Mouse (Mus musculus): ENCODE measurements around the gene Mmp25.

Mmp25 gene

DNA sequence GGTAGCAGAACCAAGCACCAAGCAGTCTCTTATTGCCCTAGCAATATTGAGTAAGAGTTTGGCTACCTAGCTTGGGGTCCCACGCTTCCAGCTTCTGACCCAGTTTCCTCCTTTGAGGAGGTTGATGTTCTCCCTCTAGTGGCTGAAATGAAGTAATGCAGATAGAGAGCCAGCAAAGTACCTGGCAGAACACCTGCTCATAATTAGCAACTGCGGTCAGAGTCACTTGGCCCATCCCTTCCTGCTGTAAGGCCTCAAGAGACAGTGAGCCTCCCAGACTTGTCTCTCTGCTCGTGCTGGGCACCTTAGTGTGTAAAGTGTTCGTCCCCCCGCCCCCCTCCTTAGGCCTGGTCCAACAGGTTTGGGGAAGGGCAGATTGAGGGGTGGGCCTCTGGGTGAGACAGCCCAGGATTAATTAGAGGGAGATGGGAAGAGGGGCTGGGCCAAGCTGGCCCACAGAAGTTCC is 19.5 kb upstream of the Mmp25 start:
- DNase-seq (ENCODE audit: low spot score in 2 of 2) = no peak

DNA sequence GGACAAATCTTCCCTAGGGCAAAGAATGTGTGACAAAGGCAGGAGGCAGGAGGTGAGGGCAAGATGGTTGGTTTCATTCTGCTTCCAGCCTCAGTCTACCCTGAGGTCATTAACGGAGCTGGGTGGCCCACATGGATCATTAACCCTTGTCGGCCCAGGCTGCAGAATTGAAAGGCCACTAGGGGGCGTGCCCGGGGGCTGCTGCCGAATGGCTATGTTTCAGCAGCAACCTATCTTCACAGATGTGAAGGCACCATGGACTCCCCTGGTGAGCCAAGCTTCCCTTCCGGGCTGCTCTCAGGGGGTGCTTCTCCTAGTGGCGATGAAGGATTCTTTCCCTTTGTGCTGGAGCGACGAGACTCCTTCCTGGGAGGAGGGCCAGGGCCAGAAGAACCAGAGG is 16.4 kb upstream of the Mmp25 start:
- no peak for DNase-seq (ENCODE audit: low spot score in 2 of 2)

DNA sequence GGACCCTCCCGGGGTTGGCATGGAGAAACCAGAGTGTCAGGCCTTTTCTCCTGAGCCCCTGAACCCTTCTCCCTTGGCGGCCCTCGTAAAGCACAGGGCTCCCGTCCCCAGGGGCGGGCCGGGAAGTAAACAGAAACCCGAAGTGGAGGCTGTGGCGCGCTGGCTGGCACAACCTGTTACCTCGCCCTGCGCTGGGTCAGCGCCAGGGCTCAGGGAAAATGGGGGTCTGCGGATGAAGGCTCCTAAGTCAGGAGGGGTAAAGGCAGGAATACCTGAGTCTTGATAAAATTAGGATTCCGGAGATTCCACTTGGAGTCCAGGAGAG is 15.8 kb upstream of the Mmp25 start:
- no peak for DNase-seq (ENCODE audit: low spot score in 2 of 2)

DNA sequence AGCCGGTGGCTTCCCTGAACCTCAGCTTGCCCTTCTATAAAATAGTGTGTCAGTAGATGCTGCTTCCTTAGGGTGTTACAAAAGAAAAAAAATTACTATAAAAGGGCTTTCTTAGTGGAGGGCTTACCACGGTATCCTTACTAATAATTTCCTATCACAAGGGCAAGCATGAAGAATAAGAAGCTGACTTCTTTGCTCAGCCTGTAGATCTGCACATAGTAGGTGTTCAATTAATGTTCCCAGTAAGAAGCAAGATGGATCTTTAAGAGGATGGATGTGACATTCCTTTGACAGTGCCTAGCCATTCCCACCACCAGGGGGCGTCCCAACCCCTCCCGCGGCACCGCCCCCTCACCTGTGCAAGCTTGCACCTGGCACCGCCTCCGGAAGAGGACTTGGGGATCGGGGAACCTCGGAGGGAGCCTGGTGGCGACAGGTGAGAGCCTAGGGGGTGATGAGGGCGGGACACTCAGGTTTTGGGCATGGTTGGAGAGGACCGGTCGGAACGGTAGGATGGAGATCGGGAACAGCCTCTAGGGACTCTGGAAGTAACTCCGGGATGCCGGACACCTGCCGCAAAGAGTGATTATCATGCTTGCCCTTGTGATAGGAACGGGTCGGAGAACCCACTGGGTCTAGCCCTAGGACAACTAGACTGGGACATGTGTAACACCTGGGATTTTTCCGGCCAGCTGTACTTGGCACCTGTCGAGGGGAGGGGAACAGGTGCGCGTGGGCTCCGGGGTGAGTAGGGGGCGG is 15.2 kb upstream of the Mmp25 start, which contains the start of gene Bicdl2:
Bicdl2 (plus strand) TSS at position 390 of the 759 bp plus-strand sequence.
- DNase-seq (ENCODE audit: low spot score in 2 of 2) = peak; percentile 69 to 87

DNA sequence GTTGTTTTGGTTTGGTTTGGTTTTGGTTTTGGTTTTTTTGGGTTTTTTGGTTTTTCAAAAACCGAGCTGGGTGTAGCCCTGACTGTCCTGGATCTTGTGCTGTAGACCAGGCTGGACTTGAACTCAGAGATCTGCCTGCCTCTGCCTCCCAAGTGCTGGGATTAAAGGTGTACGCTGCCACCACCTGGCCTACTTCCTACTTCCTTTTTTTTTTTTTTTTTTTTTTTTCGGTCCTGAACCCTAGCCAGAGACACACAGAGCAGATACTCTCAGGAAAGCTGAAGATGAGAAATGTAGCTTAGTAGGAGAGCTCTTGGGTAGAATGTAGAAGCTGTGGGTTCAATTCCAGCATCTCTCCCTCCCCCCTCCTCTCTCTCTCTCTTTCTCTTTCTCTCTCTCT is 13.4 kb upstream of the Mmp25 start:
- DNase-seq (ENCODE audit: low spot score in 2 of 2) = no peak

DNA sequence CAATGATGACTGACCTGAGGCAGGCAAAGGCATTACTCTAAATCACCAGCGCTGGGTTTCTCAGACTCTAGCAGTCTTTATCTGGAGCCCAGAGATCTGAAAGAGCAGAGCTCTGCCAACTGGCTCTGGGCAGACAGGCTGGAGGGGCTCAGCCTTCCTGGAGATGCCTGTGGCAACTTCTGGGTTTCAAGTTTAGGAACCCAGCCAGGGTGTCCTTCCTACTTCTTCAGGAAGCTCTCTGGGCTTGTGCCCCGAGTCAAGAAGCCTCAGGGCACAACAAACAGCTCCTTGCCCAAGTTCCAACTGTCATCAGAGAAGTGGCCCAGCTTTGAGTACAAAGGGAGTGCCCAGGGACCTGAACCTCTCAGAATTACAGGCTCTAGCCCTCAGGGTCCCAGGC is 9.3 kb upstream of the Mmp25 start:
- DNase-seq (ENCODE audit: low spot score in 2 of 2) = no peak

DNA sequence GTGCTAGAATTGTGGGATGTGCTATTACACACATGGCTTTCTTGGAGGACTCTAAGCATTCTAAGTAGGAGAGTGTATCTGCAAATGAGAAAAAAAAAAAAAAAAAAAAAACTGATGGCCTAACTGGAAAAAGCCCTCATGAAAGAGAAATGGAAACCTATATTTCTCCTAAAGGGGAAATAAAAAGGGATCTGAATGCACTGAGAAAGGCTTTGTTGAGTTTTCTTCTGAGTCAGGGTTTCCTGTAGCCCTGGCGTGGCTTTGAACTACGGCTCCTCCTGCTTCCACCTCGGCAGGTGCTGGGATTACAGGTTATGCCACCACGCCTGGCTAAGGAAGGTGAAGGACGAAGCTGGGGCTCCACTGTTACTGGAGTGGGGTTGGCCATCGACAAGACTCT is 8.9 kb upstream of the Mmp25 start:
- DNase-seq (ENCODE audit: low spot score in 2 of 2) = no peak

DNA sequence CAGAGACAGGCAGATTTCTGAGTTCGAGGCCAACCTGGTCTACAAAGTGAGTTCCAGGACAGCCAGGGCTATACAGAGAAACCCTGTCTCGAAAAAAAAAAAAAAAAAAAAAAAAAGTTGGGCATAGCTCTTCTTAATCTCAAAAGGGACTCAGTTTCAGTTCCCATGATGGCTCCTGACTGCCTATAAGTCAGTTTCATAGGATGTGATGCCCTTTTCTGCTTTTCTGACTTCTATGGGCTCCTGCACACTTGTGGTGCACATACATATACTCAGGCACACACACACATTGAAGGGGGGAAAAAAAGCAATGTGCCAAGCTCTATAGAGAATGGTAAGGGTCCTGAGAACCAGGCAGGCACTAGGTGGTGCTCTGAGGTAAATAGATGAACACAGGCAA is 8.2 kb upstream of the Mmp25 start:
- no peak for DNase-seq (ENCODE audit: low spot score in 2 of 2)

DNA sequence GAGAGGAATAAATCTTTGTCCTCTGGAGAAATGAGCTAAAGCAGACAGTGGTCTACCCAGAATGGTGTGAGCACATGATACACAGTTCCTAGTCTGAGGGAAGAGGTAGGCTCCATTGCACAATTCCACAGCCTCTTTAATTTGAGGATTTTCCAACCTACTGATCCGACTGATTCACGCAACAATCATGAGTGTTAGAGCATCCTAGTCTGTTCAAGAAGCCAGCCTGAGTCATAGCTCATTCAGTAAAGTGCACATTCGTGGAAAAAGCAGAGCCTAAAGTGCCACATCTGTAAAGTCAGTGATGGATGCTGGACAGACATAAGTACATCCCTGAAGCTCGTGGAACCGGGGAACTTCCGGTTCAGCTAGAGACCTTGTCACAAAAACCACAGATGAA is 6.3 kb upstream of the Mmp25 start:
- no peak for DNase-seq (ENCODE audit: low spot score in 2 of 2)

DNA sequence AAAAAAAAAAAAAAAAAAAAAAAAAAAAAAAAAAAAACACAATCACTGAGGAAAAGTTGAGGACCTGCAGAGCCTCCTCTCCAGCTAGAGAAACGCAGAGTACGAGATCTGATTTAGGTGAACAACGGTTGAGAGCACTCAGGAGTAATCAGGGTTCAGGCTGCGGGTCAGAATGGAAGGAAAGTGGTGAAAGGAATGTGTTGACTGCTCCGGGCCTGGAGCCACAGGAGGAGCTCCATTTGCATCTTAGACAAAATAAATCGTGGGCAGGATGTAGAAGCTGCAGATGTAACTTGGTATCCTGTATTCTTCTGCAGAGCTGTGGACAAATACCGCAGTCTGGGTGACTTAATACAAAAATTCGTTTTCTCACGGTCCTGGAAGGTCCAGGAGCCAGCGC is 817 bp upstream of the Mmp25 start:
- DNase-seq (ENCODE audit: low spot score in 2 of 2) = no peak

DNA sequence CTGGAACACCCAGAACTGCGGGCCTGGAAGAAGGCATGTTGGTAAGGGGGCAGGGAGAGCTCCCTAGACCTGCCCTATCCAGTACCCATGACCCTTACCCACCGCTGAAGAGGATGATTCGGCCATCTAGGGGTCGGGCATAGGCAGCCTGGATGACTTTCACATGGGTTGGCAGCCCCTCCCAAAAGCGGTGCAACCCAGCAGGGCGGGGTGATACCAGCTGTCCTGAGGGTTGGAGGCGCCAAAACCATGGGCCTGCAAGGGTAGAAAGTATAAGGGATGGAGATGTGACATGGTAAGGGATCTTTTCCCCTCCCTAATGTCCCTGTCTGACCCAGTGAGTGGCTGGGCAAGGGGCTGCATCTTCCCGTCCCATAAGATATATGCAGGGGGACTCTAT is 13.8 kb downstream of the Mmp25 start:
- DNase-seq (ENCODE audit: low spot score in 2 of 2) = no peak

DNA sequence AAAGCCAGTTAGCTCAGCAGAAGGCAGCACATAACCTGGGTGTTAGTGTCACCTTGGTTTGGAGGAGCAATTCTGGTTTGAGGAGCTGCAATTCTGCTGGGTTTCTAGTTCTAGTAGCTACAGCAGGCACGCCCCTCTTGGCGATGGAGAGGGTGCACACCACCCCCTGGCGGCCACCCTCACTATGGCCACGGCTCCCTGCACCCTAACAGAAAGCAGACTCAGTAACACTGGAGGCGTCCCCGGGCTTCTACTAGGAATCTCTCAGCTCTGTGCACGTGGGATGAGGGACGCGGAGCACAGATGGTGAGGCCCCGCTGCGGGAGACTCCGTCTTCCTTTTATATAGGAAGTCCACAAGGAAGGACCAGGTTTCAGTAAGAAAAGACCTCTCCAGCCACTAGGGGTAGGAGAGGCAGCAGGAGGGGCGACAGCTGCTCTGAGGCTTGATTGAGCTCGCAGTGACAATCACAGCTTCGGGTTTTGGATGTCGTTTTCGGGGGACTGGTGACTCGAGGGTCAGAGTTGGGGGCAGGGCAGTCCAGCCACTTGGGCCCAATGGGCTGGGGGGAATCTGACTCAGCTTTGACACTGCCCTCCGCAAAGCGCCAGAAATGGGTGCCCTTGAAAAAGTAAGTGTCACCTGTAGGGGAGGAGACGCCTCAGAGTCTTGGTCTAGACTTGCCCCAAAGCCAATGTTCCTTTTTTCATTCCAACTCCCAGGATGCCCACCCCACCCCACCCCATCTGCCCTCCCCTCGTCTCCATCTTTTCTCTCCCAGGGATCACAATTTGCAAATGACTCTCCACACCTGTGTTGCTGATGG is 14.7 kb downstream of the Mmp25 start:
- DNase-seq (ENCODE audit: low spot score in 2 of 2) = peak; percentile 58 to 74

DNA sequence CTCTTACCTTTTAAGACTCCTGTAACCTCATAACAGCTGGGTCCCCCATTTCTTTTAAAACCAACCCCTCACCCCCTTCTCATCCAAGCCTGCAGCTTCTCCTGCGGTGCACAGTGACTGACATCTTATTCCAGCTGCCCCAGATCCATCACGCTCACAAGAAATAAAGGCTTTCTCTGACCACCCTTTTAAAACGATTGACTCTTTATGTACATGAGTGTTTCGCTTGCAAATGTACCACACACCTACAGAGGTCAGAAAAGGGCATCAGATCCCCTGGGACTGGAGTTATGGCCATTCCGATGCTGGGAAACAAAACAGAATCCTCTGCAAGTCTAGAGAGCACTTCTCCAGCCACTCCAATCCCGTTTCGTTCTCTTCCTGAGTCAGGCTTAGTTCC is 17.3 kb downstream of the Mmp25 start:
- DNase-seq (ENCODE audit: low spot score in 2 of 2) = no peak

DNA sequence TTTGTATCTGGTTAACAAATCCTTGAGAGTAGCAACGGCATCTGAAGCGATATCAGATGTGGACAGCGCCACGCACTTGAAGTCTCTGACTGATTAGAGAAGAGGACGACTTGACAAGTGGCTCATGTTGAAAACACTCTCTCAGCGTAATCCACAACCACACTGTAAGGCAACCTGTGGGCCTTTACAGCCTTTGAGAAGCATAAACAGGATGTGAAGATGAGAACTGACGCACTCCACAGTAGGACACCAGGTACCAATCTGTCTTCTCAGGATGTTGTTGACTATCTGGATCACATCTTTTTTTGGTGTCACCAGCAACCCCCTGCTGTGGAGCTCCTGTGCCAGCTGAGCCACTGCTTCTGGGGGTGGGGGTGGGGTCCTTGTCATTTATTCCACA is 24.7 kb downstream of the Mmp25 start:
- no peak for DNase-seq (ENCODE audit: low spot score in 2 of 2)

DNA sequence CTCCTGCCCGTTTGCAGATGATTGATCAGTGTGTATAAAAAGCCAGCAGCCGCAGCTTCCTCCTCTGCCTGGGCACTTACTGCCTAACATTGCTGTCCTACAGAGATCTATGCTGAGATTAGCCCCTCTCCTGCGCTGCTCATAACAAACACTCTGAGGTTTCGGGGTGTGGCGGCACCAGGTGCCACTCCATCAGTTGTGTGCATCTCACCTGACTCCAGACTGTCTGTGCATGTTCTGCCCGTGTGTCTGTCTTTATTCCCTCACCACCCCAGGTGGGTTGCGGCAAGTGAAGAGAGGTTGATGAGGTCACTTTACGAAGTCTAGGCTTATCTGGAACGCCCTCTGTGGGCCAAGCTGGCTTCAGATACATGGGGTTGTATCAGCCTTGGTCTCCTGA is 28.0 kb downstream of the Mmp25 start:
- no peak for DNase-seq (ENCODE audit: low spot score in 2 of 2)

DNA sequence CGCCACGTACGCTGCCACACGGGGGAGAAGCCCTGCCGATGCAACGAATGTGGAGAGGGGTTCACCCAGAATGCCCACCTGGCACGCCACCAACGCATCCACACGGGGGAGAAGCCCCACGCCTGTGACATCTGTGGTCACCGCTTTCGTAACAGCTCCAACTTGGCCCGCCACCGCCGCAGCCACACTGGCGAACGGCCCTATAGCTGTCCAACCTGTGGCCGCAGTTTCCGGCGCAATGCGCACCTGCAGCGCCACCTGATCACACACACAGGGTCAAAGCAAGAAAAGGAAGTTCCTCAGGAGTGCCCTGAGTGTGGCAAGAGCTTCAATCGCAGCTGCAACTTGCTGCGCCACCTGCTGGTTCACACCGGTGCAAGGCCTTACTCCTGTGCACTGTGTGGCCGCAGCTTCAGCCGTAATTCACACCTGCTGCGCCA is 34.7 kb downstream of the Mmp25 start:
- DNase-seq (ENCODE audit: low spot score in 2 of 2) = peak; percentile 33 to 50

DNA sequence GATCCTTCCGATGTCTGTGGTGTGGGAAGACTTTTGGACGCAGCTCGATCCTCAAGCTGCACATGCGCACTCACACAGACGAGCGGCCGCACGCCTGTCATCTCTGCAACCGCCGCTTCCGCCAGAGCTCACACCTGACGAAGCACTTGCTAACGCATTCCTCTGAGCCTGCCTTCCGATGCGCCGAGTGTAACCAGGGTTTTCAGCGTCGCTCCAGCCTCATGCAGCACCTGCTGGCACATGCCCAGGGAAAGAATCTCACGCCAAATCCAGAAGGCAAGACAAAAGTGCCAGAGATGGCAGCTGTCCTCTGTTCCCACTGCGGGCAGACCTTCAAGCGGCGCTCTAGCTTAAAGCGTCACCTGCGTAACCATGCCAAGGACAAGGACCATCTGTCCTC is 35.5 kb downstream of the Mmp25 start:
- DNase-seq (ENCODE audit: low spot score in 2 of 2) = no peak

DNA sequence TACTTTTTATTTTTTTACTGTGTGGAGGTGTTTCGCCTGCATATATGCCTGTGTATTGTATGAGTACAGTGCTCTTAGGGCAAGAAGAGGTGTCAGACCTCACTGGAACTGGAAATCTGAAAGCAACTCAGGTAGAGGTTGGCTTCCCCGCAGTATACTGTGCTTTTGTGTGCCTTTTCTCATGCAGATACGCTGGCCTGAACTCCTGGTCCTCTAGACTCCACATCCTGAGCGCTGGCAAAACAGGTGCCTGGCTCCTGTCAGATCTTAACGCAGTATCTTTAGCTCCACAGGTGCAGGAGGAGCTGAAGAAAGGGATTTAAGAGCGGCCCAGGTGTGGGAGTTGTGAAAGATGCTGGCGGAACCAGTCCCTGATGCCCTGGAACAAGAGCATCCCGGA is 39.9 kb downstream of the Mmp25 start:
- DNase-seq (ENCODE audit: low spot score in 2 of 2) = no peak

DNA sequence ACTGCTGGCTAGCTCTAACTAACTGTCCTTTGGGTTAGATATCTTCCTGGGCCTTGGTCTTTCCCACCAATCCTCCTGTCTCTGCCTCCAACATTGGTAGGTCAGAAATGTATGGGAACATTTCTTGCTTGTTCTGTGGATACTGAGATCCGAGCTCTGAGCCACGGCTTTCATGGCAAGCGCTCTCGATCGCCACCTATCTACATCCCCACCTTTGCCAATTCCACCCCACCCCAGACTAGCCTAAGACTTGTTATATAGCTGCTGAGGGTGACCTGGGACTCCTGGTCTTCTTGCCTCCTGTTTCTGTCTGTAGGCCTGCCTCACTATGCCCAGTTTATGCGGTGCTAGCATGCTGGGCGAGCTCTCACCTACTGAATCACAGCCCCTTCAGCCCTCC is 40.7 kb downstream of the Mmp25 start:
- no peak for DNase-seq (ENCODE audit: low spot score in 2 of 2)

DNA sequence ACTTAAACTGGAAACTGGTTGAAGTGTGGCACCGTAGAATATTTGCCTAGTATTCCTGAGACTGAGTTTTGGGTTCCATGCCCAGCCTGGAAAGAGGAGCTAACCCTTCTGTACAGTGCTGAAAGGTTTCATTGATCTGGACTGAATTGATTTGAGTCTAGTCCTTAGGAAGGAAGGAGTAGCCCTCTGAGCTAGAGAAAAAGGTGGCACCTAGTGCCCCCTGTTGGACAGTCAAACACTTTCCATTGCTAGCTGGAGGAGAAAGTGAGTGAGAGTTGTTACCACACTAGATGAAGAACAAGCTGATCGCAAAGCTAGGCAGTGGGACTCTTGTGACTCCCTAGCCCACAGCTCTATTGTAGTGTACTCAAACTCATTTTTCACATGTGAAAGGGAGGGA is 41.5 kb downstream of the Mmp25 start:
- no peak for DNase-seq (ENCODE audit: low spot score in 2 of 2)

DNA sequence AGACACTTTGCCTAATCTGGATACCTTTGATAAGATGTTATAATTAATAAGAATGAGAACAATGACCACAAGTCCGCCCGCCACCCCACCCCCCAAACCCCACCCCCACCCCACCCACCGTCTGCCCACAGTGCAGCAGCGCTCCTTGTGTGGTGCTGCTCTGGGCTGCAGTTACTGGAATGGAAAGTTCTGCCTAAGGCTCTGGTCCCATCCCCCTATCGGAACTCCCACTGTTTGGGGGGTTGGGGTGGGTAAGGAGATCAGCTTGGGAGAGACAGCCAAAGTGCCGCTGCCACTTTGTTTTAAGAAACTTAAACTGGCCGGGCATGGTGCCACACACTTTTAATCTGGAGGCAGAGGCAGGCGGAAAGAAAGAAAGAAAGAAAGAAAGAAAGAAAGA is 42.0 kb downstream of the Mmp25 start:
- no peak for DNase-seq (ENCODE audit: low spot score in 2 of 2)

DNA sequence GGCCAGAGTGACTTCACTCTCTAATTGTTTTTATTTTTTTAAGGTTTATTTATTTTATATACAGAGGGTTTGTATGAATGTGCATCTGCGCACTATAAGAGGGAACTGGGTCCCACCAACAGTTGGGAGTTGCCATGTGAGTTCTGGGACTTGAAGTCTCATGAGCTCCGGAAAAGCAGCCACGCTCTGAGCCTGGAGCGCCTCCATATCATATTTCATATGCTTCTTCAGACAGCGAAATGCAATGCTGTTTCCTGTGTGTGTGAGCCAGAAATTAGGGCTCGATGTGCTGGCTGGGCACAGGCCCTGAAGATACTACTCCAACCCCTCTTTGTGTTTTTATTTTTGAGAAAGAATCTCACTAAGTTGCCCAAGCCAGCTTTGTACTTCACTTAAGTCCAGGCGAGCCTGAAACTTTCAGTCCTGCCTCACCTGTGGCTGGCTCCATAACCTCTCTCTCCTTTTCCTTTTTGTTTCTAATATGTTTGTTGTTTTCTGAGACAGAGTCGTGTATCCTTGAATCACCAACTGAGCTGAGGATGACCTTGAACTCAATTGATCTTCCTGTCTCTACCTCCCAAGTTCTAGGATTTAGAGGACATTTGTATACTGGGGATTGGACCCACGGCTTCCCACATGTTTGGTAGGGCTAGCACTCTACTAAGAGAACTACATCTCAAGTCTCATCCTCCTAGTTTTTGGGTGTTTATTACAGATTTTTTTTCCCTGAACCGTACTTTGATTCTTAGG is 43.1 kb downstream of the Mmp25 start:
- DNase-seq (ENCODE audit: low spot score in 2 of 2) = no peak

Data from urinary bladder, adult 18-20 months (tissue).